8 mouse cellular contexts compared by ENCODE assay signal in genomic region chrX:11090432-11090831, GRCm38 (mm10).
DNase-seq lines count a peak whose midpoint lies in the region; ATAC-seq and TF ChIP-seq lines count a peak whose summit lies in the region.

No protein-coding gene starts in this region.

- no peak for TF ChIP-seq POLR2A in spleen, adult 2 months (IDR thresholded peaks at IDR 0.05; ENCODE audit: low read depth, low read length)

- peak; percentile 11; the same call in 1 of the 2 replicates for TF ChIP-seq CTCF in spleen, adult 2 months (IDR thresholded peaks at IDR 0.05; ENCODE audit: extremely low read depth, insufficient read depth, insufficient read length, insufficient replicate concordance)
- TF ChIP-seq CTCF in intestine, postnatal 0 days (IDR thresholded peaks at IDR 0.05; ENCODE audit: low read depth): peak; percentile 66

- H3K27me3 ChIP-seq in spleen, adult 2 months (ENCODE audit: control insufficient read depth, insufficient read depth, low read length): no peaks in the 10 kb centered on the region
- H3K27me3 ChIP-seq in forebrain, embryonic 10.5 days (ENCODE audit: poor library complexity, severe bottlenecking): peaks cover 24% of the 10 kb centered on the region
- H3K27me3 ChIP-seq in intestine, postnatal 0 days (replicated peaks; ENCODE audit: control insufficient read depth, insufficient read depth, low read length): no peaks in the 10 kb centered on the region

- no peak for ATAC-seq in cerebellum, adult (ENCODE audit: insufficient number of reproducible peaks, low FRiP score, low TSS enrichment)
- ATAC-seq in intestine, postnatal 0 days: no peak

- DNase-seq in cerebellum, adult 11-12 months: peak; percentile 9
- peak in 1 of 2 experiments; percentile 3 for DNase-seq in spleen, adult 2 months (ENCODE audit: low read depth in 1 of 2, low spot score in 2 of 2)
- no peak for DNase-seq in spleen, postnatal 14 days (ENCODE audit: low spot score in 2 of 2)
- peak; percentile 49 for DNase-seq in forebrain, embryonic 10.5 days (ENCODE audit: extremely low spot score, low spot score)
- DNase-seq in lung, postnatal 10 days: peak; percentile 63
- DNase-seq in testis, postnatal 10 days (ENCODE audit: low spot score): peak; percentile 67

- H3K36me3 ChIP-seq in spleen, adult 2 months (ENCODE audit: control insufficient read depth, insufficient read depth, low read length): no peaks in the 10 kb centered on the region
- H3K36me3 ChIP-seq in forebrain, embryonic 10.5 days (replicated peaks): no peaks in the 10 kb centered on the region
- no peaks in the 10 kb centered on the region for H3K36me3 ChIP-seq in intestine, postnatal 0 days (ENCODE audit: control insufficient read depth, insufficient read depth)

- no peaks in the 10 kb centered on the region for H3K4me1 ChIP-seq in spleen, adult 2 months (ENCODE audit: control insufficient read depth, insufficient read depth, insufficient read length)
- H3K4me1 ChIP-seq in forebrain, embryonic 10.5 days: peaks cover 5% of the 10 kb centered on the region; the same call in 1 of the 2 replicates
- 0 out of 2 replicates have a peak, but pooled peaks cover 2% of the 10 kb centered on the region for H3K4me1 ChIP-seq in intestine, postnatal 0 days (replicated peaks; ENCODE audit: control insufficient read depth, insufficient read depth, low read length)

- no peak overlapping the region for H3K27ac ChIP-seq in spleen, adult 2 months (ENCODE audit: insufficient read depth, low read length)
- H3K27ac ChIP-seq in forebrain, embryonic 10.5 days: no peak overlapping the region
- H3K27ac ChIP-seq in intestine, postnatal 0 days (ENCODE audit: low read depth, low read length): no peak overlapping the region

- H3K9me3 ChIP-seq in forebrain, embryonic 10.5 days: no peaks in the 10 kb centered on the region
- no peaks in the 10 kb centered on the region for H3K9me3 ChIP-seq in intestine, postnatal 0 days (ENCODE audit: control insufficient read depth)

- H3K4me3 ChIP-seq in spleen, adult 2 months (ENCODE audit: extremely low read depth, insufficient read depth, insufficient read length): no peak overlapping the region
- no peak overlapping the region for H3K4me3 ChIP-seq in forebrain, embryonic 10.5 days
- no peak overlapping the region for H3K4me3 ChIP-seq in intestine, postnatal 0 days (ENCODE audit: low read depth, low read length)

- 55% methylated on average over 7 of the region's 7 CpGs for WGBS in spleen, adult 2 months
- 24% methylated on average over 7 of the region's 7 CpGs for WGBS in forebrain, embryonic 10.5 days
- 50% methylated on average over 7 of the region's 7 CpGs for WGBS in intestine, postnatal 0 days

- no peak overlapping the region for H3K4me2 ChIP-seq in intestine, postnatal 0 days (replicated peaks; ENCODE audit: low read depth)

- H3K9ac ChIP-seq in intestine, postnatal 0 days (ENCODE audit: low read depth, low read length): no peak overlapping the region

Comparison
In these comparisons a context has a peak if more than half of its experiments do, and no peak if none do; other contexts are left out.
1. DNase-seq: peak in cerebellum, adult 11-12 months (single experiment), forebrain, embryonic 10.5 days (single experiment), lung, postnatal 10 days (single experiment) and testis, postnatal 10 days (single experiment); none in spleen, postnatal 14 days (0 of 2).